Mouse (Mus musculus): ENCODE data around the gene Gm17428.
"Not testable (repeated sequence)": the region's sequence is repeated elsewhere in the genome, so short reads cannot be mapped to it uniquely, and the experiment has no call there.

Gene Gm17428

GRCm38 (mm10) chr14:54976633-54977032, at the start of gene Gm17428:
TSS of gene Gm17428 (plus strand) at chr14:54976933.
- no peak for DNase-seq

- no peak for DNase-seq
Observed at GRCm38 (mm10) chr14:54927296-54927695, 49.4 kb upstream of the Gm17428 start.

DNA sequence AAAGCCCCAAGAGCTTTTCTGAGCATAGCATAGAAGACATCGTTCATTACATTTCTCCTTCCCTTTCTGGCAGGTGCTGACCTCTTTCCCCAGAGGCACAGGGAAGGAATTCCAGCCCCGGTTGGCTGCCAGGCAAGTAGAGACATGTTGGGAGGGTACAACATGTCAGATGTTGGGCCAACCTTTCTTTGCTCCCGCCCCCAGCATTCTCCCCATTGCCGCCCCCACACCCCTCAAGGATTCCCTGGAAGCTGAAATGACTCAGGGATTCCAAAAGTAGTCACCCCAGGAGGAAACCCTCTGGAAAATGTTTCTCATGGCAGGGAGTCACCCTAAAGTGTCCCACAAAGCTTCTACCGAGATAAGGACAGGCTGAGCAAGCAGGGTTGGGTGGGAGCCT, 46.9 kb upstream of the Gm17428 start:
- DNase-seq: no peak

DNA sequence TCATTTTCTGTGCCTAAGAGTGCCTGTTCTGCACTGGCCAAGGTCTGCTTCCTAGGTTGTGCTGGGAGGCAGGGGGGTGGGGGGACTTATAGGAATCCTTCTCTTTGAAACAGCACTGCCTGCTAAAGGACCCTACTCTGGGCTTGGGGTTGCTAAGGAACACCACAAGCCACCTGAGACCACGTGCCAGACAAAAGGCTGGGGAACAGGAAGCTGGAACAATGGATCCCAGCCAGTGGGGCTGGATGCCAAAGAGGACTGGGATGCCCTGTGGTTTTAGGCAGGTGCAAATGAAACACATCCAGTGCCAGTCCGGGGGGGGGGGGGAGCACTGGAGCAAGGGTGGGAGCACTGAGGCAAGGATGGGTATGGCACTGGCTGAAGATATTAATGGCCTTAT, 46.3 kb upstream of the Gm17428 start:
- peak; percentile 67 to 68 for DNase-seq

GRCm38 (mm10) chr14:54932645-54933150, 44.0 kb upstream of the Gm17428 start, which contains the start of gene Il25:
TSS of gene Il25 (plus strand) at chr14:54932695.
- DNase-seq: no peak

GRCm38 (mm10) chr14:54935904-54936830, 40.6 kb upstream of the Gm17428 start, which contains the start of gene Cmtm5:
TSS of gene Cmtm5 (plus strand) at chr14:54936261.
- peak; percentile 62 to 74 for DNase-seq

- DNase-seq: no peak
Observed at GRCm38 (mm10) chr14:54936831-54937160, 39.9 kb upstream of the Gm17428 start.

GRCm38 (mm10) chr14:54937361-54938182, 39.2 kb upstream of the Gm17428 start:
- DNase-seq: no peak

GRCm38 (mm10) chr14:54938431-54939219, 38.1 kb upstream of the Gm17428 start:
- DNase-seq: no peak

- peak; percentile 76 to 79 for DNase-seq
Observed at GRCm38 (mm10) chr14:54939434-54940175, 37.1 kb upstream of the Gm17428 start.

- DNase-seq: no peak
Observed at GRCm38 (mm10) chr14:54940176-54940530, 36.6 kb upstream of the Gm17428 start.

GRCm38 (mm10) chr14:54941024-54941978, 35.4 kb upstream of the Gm17428 start:
- DNase-seq: no peak

DNA sequence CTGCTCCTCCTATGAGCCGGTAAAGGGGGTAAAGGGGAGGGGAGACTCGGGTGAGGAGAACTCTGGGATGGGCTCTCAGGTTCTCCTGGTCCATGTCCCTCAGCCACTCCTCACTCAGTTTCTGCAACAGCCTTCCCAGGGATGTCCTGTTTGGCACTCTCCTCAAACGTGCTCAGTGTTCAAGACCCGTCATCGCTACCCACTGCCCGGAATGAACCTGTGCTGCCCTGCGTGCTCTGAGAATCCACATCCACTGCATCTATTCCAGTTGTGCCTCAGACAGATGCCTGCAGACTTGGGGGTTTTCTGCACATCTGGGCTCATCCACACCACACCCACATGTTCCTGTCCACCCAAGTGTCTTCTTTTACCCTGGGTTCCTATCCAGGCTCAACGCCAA, 34.3 kb upstream of the Gm17428 start:
- DNase-seq: no peak

- no peak for DNase-seq
Observed at GRCm38 (mm10) chr14:54943971-54944370, 32.8 kb upstream of the Gm17428 start.

- no peak for DNase-seq
Observed at GRCm38 (mm10) chr14:54944939-54945338, 31.8 kb upstream of the Gm17428 start.

DNA sequence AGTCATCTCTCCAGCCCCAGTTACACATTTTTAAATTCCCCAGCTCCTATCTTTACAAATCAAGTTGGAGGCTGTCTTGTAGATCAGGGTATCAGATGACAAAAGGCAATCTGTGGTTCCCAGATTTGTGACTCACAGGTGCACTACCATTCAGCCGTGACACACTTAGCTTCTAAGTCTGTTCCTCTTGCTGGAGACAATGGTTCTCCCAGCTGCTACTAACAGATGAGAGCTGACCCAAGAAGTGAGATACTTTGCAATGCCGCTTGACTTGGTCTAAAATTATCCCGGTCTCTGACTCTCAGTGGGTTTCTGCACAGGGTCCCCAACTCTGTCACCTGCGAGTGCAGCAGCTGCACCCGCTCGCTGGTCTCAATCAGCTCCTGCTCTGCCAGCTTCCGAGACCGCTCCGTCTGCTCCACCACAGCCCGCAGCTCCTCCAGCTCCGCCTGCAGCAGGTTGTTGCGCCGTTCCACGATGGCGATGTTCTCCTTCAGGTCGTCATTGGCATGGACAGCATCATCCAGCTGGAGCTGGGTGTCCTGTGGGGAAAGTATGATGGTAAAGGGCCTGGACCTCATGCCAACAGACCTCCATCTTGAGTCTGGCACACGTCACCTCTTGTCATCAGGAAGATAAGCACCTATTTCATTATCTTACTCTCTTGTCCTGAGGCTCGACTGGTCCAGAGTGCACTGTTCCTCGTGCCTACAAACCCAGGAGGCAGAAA, 30.6 kb upstream of the Gm17428 start:
- DNase-seq: no peak

DNA sequence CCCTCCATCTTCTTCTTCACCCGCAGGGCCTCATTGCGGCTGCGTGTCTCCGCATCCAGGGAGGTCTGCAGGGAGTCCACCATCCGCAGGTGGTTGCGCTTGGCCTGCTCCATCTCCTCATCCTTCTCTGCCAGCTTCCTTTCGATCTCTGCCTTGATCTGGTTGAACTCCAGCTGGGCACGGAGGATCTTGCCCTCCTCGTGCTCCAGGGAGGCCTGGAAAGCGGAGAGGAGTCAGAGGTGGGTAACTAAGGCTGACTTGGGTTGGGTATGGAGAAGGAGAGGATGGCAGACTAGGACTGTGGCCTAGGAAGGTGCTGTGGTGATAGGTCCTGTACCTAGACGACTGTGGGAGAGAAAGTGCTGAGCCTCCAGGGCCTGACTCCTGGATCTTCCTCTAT, 29.7 kb upstream of the Gm17428 start:
- not testable (repeated sequence) for DNase-seq

- DNase-seq: no peak
Observed at GRCm38 (mm10) chr14:54948781-54949180, 28.0 kb upstream of the Gm17428 start.

DNA sequence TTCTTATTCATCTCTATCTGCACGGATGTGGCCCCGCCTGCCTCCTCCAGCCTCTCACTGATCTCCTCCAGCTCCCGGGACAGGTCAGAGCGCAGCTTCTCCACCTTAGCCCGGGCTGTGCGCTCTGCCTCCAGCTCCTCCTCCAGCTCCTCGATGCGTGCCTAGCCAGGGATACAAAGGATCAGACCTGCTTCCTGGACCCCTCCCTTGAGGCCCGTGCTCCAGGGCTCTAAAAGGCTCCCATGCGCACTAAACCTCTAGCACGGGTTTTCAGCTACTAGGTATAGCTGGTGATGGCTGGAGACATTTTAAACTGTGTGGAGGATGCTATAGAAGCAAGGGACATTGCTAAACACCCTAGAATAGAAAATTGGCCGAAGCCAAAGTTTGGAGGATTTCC, 26.2 kb upstream of the Gm17428 start:
- DNase-seq: no peak

GRCm38 (mm10) chr14:54951587-54951986, 25.1 kb upstream of the Gm17428 start:
- DNase-seq: no peak

Measured in cerebellum, postnatal 10 days (tissue).